Mouse (Mus musculus) neural tube, embryonic 14.5 days (tissue): ENCODE measurements around the gene Hes1. TPM values are rescaled to one million over a fixed set of nuclear protein-coding genes. Genes with fewer than 3 reads are reported as not detected.

Experiments used
- ATAC-seq: fragments of 200-750 bp; cut with Nextera tagmentation; 2 replicates; pipeline ENCODE4 v1.8.0; 2017; ENCODE audit warnings: low read depth, mild to moderate bottlenecking, moderate TSS enrichment, moderate library complexity
- H3K27ac ChIP-seq: fragments of 300-500 bp; sonication (generic); 2 replicates; pipeline ENCODE4 v1.5.1; 2014; ENCODE audit warnings: low read depth, mild to moderate bottlenecking, control low read depth, low read length, moderate library complexity, mixed read lengths
- H3K27me3 ChIP-seq: fragments of 300-500 bp; sonication (generic); 2 replicates; pipeline ENCODE4 v1.6.1; 2014; ENCODE audit warnings: low read length; ENCODE audit not compliant: control insufficient read depth, insufficient read depth
- H3K36me3 ChIP-seq: fragments of 300-500 bp; sonication (generic); 2 replicates; pipeline ENCODE4 v1.6.1; 2014; ENCODE audit warnings: low read length, mixed read lengths; ENCODE audit not compliant: control insufficient read depth, insufficient read depth
- H3K4me1 ChIP-seq: fragments of 300-500 bp; sonication (generic); 2 replicates; pipeline ENCODE4 v1.6.1; 2014; ENCODE audit warnings: low read length; ENCODE audit not compliant: control insufficient read depth, insufficient read depth
- H3K4me2 ChIP-seq: fragments of 300-500 bp; sonication (generic); 2 replicates; pipeline ENCODE4 v1.6.1; 2014; ENCODE audit warnings: mild to moderate bottlenecking, low read depth, low read length, control low read depth
- H3K4me3 ChIP-seq: fragments of 300-500 bp; sonication (generic); 2 replicates; pipeline ENCODE4 v1.5.1; 2014; ENCODE audit warnings: low read depth, low read length, control low read depth, mixed read lengths
- H3K9ac ChIP-seq: fragments of 300-500 bp; sonication (generic); replicated peaks from 2 replicates; pipeline ENCODE4 v1.6.1; 2014; ENCODE audit warnings: low read depth, mild to moderate bottlenecking, control low read depth, low read length, mixed read lengths
- H3K9me3 ChIP-seq: fragments of 300-500 bp; sonication (generic); 2 replicates; pipeline ENCODE4 v1.6.1; 2016; ENCODE audit warnings: low read length; ENCODE audit not compliant: control insufficient read depth
- WGBS: fragments of 180-500 bp; shearing (Covaris S2); extraction: QIAGEN DNeasy Blood & Tissue Kit; methylation state at CpG from one replicate; pipeline ENCODE4 v1.1.7; 2014; 5-methylcytosine and 5-hydroxymethylcytosine counted together
- polyA plus RNA-seq: library from polyadenylated mRNA; unstranded; fragments of >200 nt; fragmentation: Nextera tagmentation; extraction: Ambion mirVana; gene quantifications from 2 replicates; pipeline ENCODE4 v1.2.1, GENCODE M21; 2014

Hes1 gene
- 8.1 and 12.7 TPM in 2 replicates for polyA plus RNA-seq

DNA sequence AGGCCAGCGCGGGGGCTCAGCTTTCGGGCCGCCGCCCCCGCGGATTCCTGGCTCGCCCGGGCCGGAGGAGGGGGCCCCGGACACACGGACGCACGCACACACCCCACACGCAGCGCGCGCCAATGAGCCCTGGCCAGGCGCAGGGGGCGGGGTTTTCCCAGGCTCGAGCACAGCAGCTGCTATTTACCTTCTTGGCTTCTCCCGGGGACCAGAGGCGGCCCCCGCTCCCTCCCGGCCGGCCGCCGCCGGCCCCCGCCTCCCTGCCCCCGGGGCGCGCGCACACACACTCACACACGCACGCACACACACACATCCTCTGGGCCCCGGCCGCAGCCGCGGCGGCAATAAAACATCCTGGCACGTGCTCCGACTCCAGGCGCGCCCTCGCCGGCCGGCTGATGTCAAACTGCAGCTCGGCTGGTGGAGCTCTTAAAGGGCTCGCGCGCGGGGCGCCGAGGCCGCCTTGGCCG is at the start of gene Hes1:
Gene Hes1 (plus strand): TSS at position 401 of the 470 bp plus-strand sequence.
- H3K4me3 ChIP-seq, result peak within 1 kb of the TSS; percentile 66
- ATAC-seq, result peak; percentile 82
- no peaks in the 10 kb centered on the region for H3K9me3 ChIP-seq
- H3K9ac ChIP-seq, result peak within 1 kb of the TSS; percentile 80
- no peaks in the 10 kb centered on the region for H3K36me3 ChIP-seq
- peak within 1 kb of the TSS; percentile 89 for H3K27ac ChIP-seq
- H3K4me1 ChIP-seq, result peaks cover 23% of the 10 kb centered on the region; the same call in 1 of the 2 replicates
- peaks cover 13% of the 10 kb centered on the region for H3K27me3 ChIP-seq
- 0% methylated on average over 42 of the region's 57 CpGs for WGBS
- peak within 1 kb of the TSS; percentile 97 for H3K4me2 ChIP-seq

DNA sequence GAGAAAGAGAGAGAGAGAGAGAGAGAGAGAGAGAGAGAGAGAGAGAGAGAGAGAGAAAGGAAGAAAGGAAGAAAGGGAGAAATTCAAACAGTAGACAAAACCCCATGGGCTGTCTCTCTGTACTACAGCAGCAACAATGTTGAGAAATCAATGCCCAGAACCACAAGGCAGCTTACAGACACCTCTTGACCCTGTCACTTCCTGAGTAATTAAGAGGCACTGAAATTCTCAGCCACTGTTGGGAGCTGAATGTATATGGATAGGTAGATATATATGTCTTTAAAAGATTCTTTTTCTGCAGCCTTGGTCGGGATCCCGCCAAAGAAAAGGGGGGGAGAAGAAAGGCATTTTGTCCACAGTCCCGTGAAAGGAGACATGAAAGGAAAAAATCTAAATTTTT is 48.1 kb upstream of the Hes1 start:
- no peak overlapping the region for H3K4me2 ChIP-seq
- no peaks in the 10 kb centered on the region for H3K9me3 ChIP-seq
- WGBS, result 32% methylated on average over 3 of the region's 3 CpGs
- H3K27me3 ChIP-seq, result no peaks in the 10 kb centered on the region
- peaks cover 10% of the 10 kb centered on the region; the same call in 1 of the 2 replicates for H3K4me1 ChIP-seq
- H3K9ac ChIP-seq, result no peak overlapping the region
- no peak for ATAC-seq
- no peak overlapping the region for H3K4me3 ChIP-seq
- H3K36me3 ChIP-seq, result no peaks in the 10 kb centered on the region
- no peak overlapping the region for H3K27ac ChIP-seq

GRCm38 (mm10) chr16:30020124-30020523 is 44.1 kb upstream of the Hes1 start:
- H3K4me3 ChIP-seq, result no peak overlapping the region
- H3K9me3 ChIP-seq, result no peaks in the 10 kb centered on the region
- H3K9ac ChIP-seq, result no peak overlapping the region
- H3K27ac ChIP-seq, result no peak overlapping the region
- peaks cover 17% of the 10 kb centered on the region; the same call in 1 of the 2 replicates for H3K4me1 ChIP-seq
- 8% methylated on average over 13 of the region's 13 CpGs for WGBS
- ATAC-seq, result peak; percentile 28; the same call in 1 of the 2 replicates
- H3K4me2 ChIP-seq, result no peak overlapping the region
- H3K27me3 ChIP-seq, result no peaks in the 10 kb centered on the region
- H3K36me3 ChIP-seq, result no peaks in the 10 kb centered on the region

GRCm38 (mm10) chr16:30022352-30022751 is 41.8 kb upstream of the Hes1 start:
- no peaks in the 10 kb centered on the region for H3K9me3 ChIP-seq
- H3K9ac ChIP-seq, result no peak overlapping the region
- no peak overlapping the region for H3K4me3 ChIP-seq
- H3K4me2 ChIP-seq, result no peak overlapping the region
- no peak overlapping the region for H3K27ac ChIP-seq
- 49% methylated on average over 6 of the region's 6 CpGs for WGBS
- H3K4me1 ChIP-seq, result peaks cover 17% of the 10 kb centered on the region; the same call in 1 of the 2 replicates
- no peaks in the 10 kb centered on the region for H3K36me3 ChIP-seq
- no peak for ATAC-seq
- H3K27me3 ChIP-seq, result no peaks in the 10 kb centered on the region

DNA sequence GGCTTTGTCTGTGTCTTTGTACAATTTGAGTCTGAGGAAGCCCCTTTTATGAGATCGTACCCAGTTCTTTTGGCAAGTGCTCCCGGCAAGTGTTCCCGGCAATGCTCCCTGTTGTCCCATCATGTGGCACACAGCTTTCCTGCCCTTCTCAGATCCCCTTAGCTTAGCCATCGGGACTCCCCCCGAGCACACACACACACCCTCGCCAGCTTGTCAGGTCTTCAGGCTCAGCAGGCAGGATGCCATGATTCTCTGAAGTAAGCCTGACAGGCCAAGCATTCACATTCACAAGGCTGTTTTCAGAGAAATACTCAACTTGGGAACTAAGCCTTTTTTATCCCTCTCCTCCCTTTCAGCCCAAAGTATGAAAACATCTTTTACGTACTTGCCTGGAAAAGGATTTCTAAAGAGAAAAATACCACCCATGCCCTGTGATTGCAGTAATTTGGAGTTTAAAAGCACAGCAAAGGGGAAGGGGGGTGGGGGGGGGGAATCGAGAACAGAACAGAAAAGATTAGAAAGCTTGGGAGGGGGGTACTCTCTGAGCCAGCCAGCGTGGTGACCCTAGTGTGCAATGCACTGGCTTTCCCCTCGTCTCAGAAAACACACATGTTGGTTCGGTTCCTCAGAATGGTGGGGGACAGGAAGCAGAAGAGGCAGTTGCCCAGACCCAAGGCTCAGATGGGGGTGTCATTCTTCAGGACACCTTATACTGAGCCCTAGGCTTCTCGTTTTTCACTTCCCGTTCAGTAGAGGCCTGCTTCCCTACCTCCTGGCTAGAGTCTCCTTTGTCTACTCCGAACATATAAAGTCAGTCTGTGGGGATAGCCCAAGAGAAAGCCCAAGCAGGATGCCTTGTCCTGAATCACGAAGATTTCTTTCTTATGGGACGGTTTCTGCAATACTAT is 41.0 kb upstream of the Hes1 start:
- peak; percentile 36; the same call in 1 of the 2 replicates for ATAC-seq
- Histone ChIP-seq H3K9me3 (no peaks in the 10 kb centered on the region), H3K36me3 (no peaks in the 10 kb centered on the region), H3K4me3 (no peak overlapping the region), H3K27ac (no peak overlapping the region), H3K4me2 (no peak overlapping the region), H3K9ac (0 out of 2 replicates have a peak overlapping the region, but pooled peaks have one; percentile 11), H3K4me1 (peaks cover 17% of the 10 kb centered on the region; the same call in 1 of the 2 replicates), H3K27me3 (no peaks in the 10 kb centered on the region)
- 49% methylated on average over 16 of the region's 16 CpGs for WGBS

GRCm38 (mm10) chr16:30024681-30025262 is 39.4 kb upstream of the Hes1 start:
- no peaks in the 10 kb centered on the region for H3K9me3 ChIP-seq
- no peak overlapping the region for H3K4me2 ChIP-seq
- no peak for ATAC-seq
- no peak overlapping the region for H3K9ac ChIP-seq
- no peaks in the 10 kb centered on the region for H3K36me3 ChIP-seq
- no peaks in the 10 kb centered on the region for H3K27me3 ChIP-seq
- no peak overlapping the region for H3K27ac ChIP-seq
- H3K4me3 ChIP-seq, result no peak overlapping the region
- 75% methylated on average over 9 of the region's 9 CpGs for WGBS
- peaks cover 15% of the 10 kb centered on the region; the same call in 1 of the 2 replicates for H3K4me1 ChIP-seq

GRCm38 (mm10) chr16:30028184-30028583 is 36.0 kb upstream of the Hes1 start:
- H3K9me3 ChIP-seq, result no peaks in the 10 kb centered on the region
- no peaks in the 10 kb centered on the region for H3K27me3 ChIP-seq
- 0 out of 2 replicates have a peak, but pooled peaks cover 1% of the 10 kb centered on the region for H3K4me1 ChIP-seq
- no peak for ATAC-seq
- no peak overlapping the region for H3K9ac ChIP-seq
- H3K36me3 ChIP-seq, result no peaks in the 10 kb centered on the region
- WGBS, result 35% methylated on average over 6 of the region's 6 CpGs
- no peak overlapping the region for H3K27ac ChIP-seq
- H3K4me3 ChIP-seq, result no peak overlapping the region
- H3K4me2 ChIP-seq, result no peak overlapping the region

DNA sequence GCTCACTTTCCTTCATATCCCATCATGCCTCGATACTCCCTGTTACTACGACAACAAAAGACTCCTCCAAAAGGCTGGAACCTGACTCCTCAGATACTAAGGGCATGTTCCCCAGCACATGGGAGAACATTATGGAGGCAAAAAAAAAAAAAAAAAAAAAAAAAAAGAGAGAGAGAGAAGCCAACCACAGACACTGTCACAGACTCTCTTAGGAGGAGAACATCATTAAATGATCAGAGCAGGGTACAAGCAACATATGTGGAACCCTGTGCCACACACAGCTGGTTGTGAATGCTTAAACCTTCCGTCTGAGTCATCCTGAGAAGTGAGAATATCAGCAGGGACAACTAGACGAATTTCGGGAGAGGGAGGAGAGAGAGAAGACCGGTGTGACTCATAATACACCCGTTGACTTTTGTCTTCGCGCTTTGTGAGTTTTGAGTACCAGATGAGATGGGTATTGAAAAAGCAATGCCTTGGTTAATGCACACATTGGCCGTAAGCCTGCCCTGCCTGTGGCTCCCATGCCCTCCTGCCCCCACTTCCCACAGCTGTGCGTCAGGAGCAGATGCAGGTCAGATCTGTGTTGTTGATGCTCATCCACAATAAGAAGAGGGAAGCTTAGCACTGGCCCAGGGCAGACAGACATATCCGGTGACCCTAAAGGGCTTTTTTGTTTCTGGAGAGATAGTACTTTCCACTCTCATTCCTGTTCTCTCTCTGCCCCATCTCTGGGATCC is 34.8 kb upstream of the Hes1 start:
- no peaks in the 10 kb centered on the region for H3K9me3 ChIP-seq
- H3K9ac ChIP-seq, result no peak overlapping the region
- ATAC-seq, result no peak
- H3K4me1 ChIP-seq, result no peaks in the 10 kb centered on the region
- H3K27ac ChIP-seq, result no peak overlapping the region
- no peak overlapping the region for H3K4me3 ChIP-seq
- 67% methylated on average over 12 of the region's 12 CpGs for WGBS
- no peak overlapping the region for H3K4me2 ChIP-seq
- H3K36me3 ChIP-seq, result no peaks in the 10 kb centered on the region
- no peaks in the 10 kb centered on the region for H3K27me3 ChIP-seq
